Mouse (Mus musculus) retina, postnatal 1 day (tissue): Measurements from ENCODE around the gene Fancl.

ENCODE experiments used
- DNase-seq: peaks from one replicate; pipeline ENCODE4 v3.0.0-alpha.2; 2012

Gene Fancl

GRCm38 (mm10) chr11:26495951-26496350 lies 110.0 kb downstream of the Fancl start:
- DNase-seq = no peak

GRCm38 (mm10) chr11:26513683-26514082 lies 127.7 kb downstream of the Fancl start:
- DNase-seq = no peak

GRCm38 (mm10) chr11:26516086-26516485 lies 130.2 kb downstream of the Fancl start:
- no peak for DNase-seq

- DNase-seq = no peak
Measured at GRCm38 (mm10) chr11:26518991-26519390, 133.1 kb downstream of the Fancl start.
